Mouse (Mus musculus) myocyte (in vitro differentiated cells): Measurements from ENCODE around the gene Rbmxl2.

Source experiments
- CEBPB ChIP-seq: IDR thresholded peaks from 2 replicates; pipeline ENCODE4 v1.6.1; 2011; ENCODE audit warnings: mild to moderate bottlenecking, moderate library complexity; ENCODE audit not compliant: poor library complexity, insufficient read depth, severe bottlenecking
- E2F4 ChIP-seq: IDR thresholded peaks from one replicate; pipeline ENCODE4 v1.6.1; 2011; ENCODE audit warnings: mild to moderate bottlenecking, control low read depth, moderate library complexity; ENCODE audit not compliant: insufficient read depth
- MAX ChIP-seq: IDR thresholded peaks from one replicate; pipeline ENCODE4 v1.6.1; 2011; ENCODE audit warnings: low read depth, mild to moderate bottlenecking, control low read depth
- MYOD1 ChIP-seq, 3 experiments: IDR thresholded peaks; one replicate each; pipeline ENCODE4 v1.6.1; 2011; ENCODE audit warnings: control low read depth in 2 of 3, low read depth in 2 of 3, mild to moderate bottlenecking in 2 of 3, moderate library complexity in 1 of 3; ENCODE audit not compliant: insufficient read length in 2 of 3, control insufficient read depth in 1 of 3
- MYOG ChIP-seq, 3 experiments: IDR thresholded peaks; one replicate each; pipeline ENCODE4 v1.6.1; 2011; ENCODE audit warnings: control low read depth in 2 of 3, low read depth in 2 of 3, mild to moderate bottlenecking in 2 of 3; ENCODE audit not compliant: insufficient read length in 2 of 3, control insufficient read depth in 1 of 3, insufficient read depth in 1 of 3
- POLR2A ChIP-seq: IDR thresholded peaks from one replicate; pipeline ENCODE4 v1.6.1; 2011; ENCODE audit warnings: low read depth, mild to moderate bottlenecking, control low read depth, moderate library complexity; ENCODE audit not compliant: insufficient read length
- POLR2AphosphoS2 ChIP-seq: IDR thresholded peaks from one replicate; pipeline ENCODE4 v1.6.1; 2011; ENCODE audit warnings: low read depth, control low read depth; ENCODE audit not compliant: insufficient read length
- REST ChIP-seq: IDR thresholded peaks from one replicate; pipeline ENCODE4 v1.6.1; 2011; ENCODE audit warnings: mild to moderate bottlenecking, control low read depth, moderate library complexity; ENCODE audit not compliant: insufficient read depth, insufficient read length
- SRF ChIP-seq: IDR thresholded peaks from one replicate; pipeline ENCODE4 v1.6.1; 2011; ENCODE audit warnings: low read depth; ENCODE audit not compliant: control insufficient read depth, insufficient read length
- TCF12 ChIP-seq: IDR thresholded peaks from one replicate; pipeline ENCODE4 v1.6.1; 2011; ENCODE audit warnings: mild to moderate bottlenecking, control low read depth; ENCODE audit not compliant: poor library complexity, insufficient read depth, severe bottlenecking
- TCF3 ChIP-seq: IDR thresholded peaks from one replicate; pipeline ENCODE4 v1.6.1; 2011; ENCODE audit warnings: low read depth, control low read depth; ENCODE audit not compliant: insufficient read length
- USF1 ChIP-seq: IDR thresholded peaks from one replicate; pipeline ENCODE4 v1.6.1; 2011; ENCODE audit warnings: low read depth, mild to moderate bottlenecking, control low read depth, moderate library complexity

- TF ChIP-seq POLR2A: no peak
- TF ChIP-seq MYOD1 (IDR thresholded peaks at IDR 0.05; ENCODE audit: control insufficient read depth in 1 of 3, insufficient read length in 2 of 3, low read depth in 2 of 3): no peak
- TF ChIP-seq E2F4: no peak
- TF ChIP-seq POLR2AphosphoS2: no peak
- no peak for TF ChIP-seq TCF12
- TF ChIP-seq USF1: no peak
- TF ChIP-seq CEBPB: no peak
- no peak for TF ChIP-seq MAX
- no peak for TF ChIP-seq MYOG (IDR thresholded peaks at IDR 0.05; ENCODE audit: control insufficient read depth in 1 of 3, insufficient read depth in 1 of 3, insufficient read length in 2 of 3, low read depth in 2 of 3)
- TF ChIP-seq SRF: no peak
- no peak for TF ChIP-seq REST
- TF ChIP-seq TCF3: no peak
Observed at GRCm38 (mm10) chr7:107253355-107253754, 44.1 kb downstream of the Rbmxl2 start.
